Mouse (Mus musculus) NIH3T3 (cell line): Measurements from ENCODE around the gene Eif2b5.

Experiments
- DNase-seq: peaks from one replicate; pipeline ENCODE4 v3.0.0-alpha.2; 2012; ENCODE audit warnings: low read depth

The Eif2b5 gene

GRCm38 (mm10) chr16:20537071-20537471 is 38.5 kb downstream of the Eif2b5 start:
- peak; percentile 84 for DNase-seq

- DNase-seq: peak; percentile 37
Observed at GRCm38 (mm10) chr16:20537601-20538320, 39.1 kb downstream of the Eif2b5 start.

GRCm38 (mm10) chr16:20539649-20540048 is 41.0 kb downstream of the Eif2b5 start:
- DNase-seq: no peak

- DNase-seq: no peak
Observed at GRCm38 (mm10) chr16:20540438-20540837, 41.8 kb downstream of the Eif2b5 start.

- DNase-seq: no peak
Observed at GRCm38 (mm10) chr16:20545696-20546095, 47.1 kb downstream of the Eif2b5 start.

- no peak for DNase-seq
Observed at GRCm38 (mm10) chr16:20547423-20547822, 48.8 kb downstream of the Eif2b5 start.

GRCm38 (mm10) chr16:20548096-20548948 is 49.7 kb downstream of the Eif2b5 start, which contains the start of gene Abcf3:
Abcf3 (plus strand) TSS chr16:20548577.
- peak; percentile 100 for DNase-seq

- no peak for DNase-seq
Observed at GRCm38 (mm10) chr16:20549161-20549560, 50.5 kb downstream of the Eif2b5 start.

- DNase-seq: no peak
Observed at GRCm38 (mm10) chr16:20551691-20552090, 53.1 kb downstream of the Eif2b5 start.

- DNase-seq: no peak
Observed at GRCm38 (mm10) chr16:20552594-20552993, 54.0 kb downstream of the Eif2b5 start.

- DNase-seq: no peak
Observed at GRCm38 (mm10) chr16:20555000-20555399, 56.4 kb downstream of the Eif2b5 start.

GRCm38 (mm10) chr16:20557381-20557780 is 58.8 kb downstream of the Eif2b5 start:
- DNase-seq: no peak
